Mouse (Mus musculus): ENCODE results near the gene Cntrob. TPM values are rescaled to one million over a fixed set of nuclear protein-coding genes. Genes with fewer than 3 reads are reported as not detected.

Gene Cntrob
- total RNA-seq (2023): 10.1 and 10.6 TPM in 2 replicates

DNA sequence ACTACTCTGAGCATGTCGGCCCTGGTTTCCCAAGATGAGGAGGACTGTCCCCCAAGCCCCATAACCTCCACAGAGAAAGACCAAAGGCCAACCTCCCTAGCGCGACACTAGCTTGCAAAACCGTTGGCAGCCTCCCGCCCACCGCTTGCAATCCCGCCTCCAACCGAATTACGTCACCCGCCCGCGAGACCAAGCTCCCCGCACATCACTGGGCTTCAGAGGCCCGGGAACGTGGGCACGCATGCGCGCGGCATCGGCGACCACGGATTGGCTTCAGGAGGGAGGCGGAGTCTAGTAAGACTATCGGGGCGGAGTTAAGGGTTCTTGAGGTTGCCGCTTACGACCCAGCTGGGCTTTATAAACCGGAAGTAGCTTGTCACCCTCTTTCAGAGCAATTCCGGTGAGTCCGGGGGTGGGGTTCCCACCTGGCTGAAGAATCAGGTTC is at the start of gene Cntrob, which contains the start of gene Trappc1:
Cntrob (minus strand) TSS at position 109 of the 445 bp plus-strand sequence.
Trappc1 (plus strand) TSS at position 314 of the 445 bp plus-strand sequence.

DNA sequence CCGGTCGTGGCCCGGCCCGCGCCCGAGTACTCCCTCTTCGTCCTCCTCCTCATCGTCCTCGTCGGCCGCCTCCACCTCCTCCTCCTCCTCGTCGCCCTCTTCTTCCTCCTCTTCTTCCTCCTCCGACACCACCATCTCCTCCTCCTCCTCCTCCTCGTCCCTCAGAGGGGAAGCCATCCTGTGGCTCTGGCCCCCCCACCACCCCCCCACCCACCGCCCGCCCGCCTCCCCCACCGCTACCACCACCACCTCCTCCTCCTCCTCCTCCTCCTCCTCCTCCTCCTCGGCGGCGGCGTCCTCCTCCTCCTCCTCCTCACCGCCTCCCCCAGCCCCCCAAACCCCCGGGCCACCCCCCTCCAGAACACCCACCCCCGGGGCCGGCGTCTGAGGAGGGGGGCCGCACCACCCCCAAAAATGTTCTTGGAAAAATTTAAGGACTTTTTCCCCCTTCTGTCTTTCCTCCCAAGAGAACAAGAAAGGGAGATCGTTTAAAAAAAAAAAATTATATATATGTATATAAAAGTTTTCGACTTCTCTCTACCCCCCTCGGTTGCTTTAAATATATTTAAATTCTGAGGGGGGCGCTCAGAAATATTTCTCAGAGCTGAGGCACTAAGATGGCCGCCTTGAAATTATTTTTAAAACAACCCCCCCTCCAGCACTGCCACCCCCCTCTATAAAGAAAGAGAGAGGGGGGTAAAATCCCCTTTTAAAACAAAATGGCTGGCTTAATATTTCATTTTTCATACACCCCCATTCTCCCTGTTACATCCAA is 45.8 kb upstream of the Cntrob start, which contains the start of gene Chd3:
Chd3 (minus strand) TSS at position 192 of the 775 bp plus-strand sequence.

DNA sequence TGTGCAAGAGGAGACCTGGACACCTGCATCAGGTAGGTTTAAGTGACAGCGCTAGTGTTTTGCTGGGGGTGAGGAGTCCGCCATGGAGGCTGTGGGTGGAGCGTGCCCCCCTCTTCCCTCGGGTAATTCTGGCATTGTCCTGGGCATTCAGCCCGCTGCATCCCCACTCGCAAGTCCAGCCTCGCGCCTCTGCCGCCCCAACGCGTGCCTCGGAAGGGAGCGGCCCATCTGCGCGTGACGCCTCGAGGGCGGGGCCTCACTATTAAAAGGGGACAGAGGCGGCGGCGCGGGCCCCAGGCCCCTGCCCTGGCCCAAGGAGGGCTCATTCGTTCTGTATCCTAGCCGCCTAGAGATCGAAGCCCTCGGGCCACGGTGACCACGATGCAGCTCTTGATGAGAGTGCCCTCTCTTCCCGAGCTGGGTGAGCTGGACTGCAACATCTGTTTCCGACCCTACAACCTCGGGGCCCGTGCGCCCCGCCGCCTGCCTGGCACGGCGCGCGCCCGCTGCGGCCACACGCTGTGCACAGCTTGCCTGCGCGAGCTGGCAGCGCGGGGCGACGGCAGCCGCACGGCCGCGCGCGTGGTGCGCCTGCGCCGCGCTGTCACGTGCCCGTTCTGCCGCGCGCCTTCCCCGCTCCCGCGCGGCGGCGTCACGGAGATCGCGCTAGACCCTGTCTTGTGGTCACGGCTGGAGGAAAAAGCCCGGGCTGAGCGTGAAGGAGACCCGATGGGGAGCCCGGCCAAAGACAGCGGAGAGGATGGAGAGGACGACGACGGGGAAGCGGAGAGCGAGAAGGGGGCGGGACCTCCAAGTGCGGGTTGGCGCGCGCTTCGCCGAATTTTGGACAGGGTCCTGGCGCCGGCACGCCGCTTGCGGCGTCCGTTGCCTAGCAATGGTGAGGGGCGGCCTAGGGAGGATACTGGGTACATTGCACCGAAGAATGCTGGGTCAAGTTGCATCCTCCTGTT is 16.9 kb upstream of the Cntrob start, which contains the start of gene Rnf227:
Rnf227 (plus strand) TSS at position 301 of the 971 bp plus-strand sequence.

DNA sequence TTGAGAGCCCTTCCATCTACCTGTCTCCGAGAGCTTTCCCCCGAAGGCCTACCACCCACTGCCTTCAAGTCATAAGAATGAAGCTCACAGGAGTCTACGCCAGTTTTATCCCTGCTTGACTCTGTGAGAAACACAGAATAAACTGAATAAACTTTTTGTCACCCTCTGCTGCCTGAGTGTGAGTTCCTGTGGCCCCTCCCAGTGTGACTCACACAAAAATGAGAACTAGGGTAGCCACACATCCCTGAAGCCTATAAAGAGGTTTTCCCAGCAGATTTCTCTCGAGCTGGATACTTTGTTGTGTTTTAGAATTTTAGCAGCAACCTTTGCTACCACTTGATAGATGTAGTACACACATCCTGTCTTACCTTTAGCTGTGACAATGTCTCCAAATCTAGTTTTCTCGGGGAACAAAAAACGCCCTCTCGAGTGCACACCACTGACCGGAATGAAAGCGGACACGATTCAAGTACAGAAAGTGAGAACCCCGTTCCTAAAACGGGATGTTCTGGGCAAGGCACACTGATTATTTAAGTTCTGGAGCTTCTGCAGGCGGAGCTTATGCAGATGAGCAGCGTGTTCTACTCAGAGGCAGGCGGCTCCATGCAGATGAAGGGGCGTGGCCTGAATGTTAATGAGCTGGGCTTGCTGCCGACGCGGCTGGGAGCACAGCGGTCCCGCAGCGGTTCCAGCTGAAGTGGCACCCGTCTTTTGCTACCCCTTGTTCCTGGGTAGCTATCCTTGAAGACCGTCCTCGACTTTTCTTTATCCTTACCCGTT is 2.2 kb upstream of the Cntrob start, which contains the start of gene Kcnab3:
Kcnab3 (plus strand) TSS at position 631 of the 780 bp plus-strand sequence.

Other genes starting within 250 kb of the Cntrob start
- 204 and 249 TPM in 2 replicates for gene Vamp2, start 235.3 kb downstream of the Cntrob start, total RNA-seq (2023)
- gene Per1, start 228.6 kb downstream of the Cntrob start, total RNA-seq (2023): 481 and 552 TPM in 2 replicates
- not detected in 2 replicates for gene Hes7, start 203.4 kb downstream of the Cntrob start, total RNA-seq (2023)
- gene 9130213A22Rik, start 201.2 kb downstream of the Cntrob start, total RNA-seq (2023): not detected in 2 replicates
- gene Aloxe3, start 197.9 kb downstream of the Cntrob start, total RNA-seq (2023): not detected in 2 replicates
- gene Alox12b, start 166.8 kb downstream of the Cntrob start, total RNA-seq (2023): not detected in 2 replicates
- 0.13 TPM in 1 of 2 replicates, not detected in the other for gene Alox8, start 125.9 kb downstream of the Cntrob start, total RNA-seq (2023)
- gene Gucy2e, start 86.7 kb downstream of the Cntrob start, total RNA-seq (2023): not detected in 2 replicates
- 39.8 and 44.7 TPM in 2 replicates for gene Trappc1, start 205 bp upstream of the Cntrob start, total RNA-seq (2023)
- gene Kcnab3, start 2.5 kb upstream of the Cntrob start, total RNA-seq (2023): 0.52 TPM in 1 of 2 replicates, not detected in the other
- 0.66 and 0.93 TPM in 2 replicates for gene Rnf227, start 16.7 kb upstream of the Cntrob start, total RNA-seq (2023)
- gene Chd3, start 45.6 kb upstream of the Cntrob start, total RNA-seq (2023): 11.1 and 13.1 TPM in 2 replicates
- 20.3 and 25.1 TPM in 2 replicates for gene Naa38, start 71.7 kb upstream of the Cntrob start, total RNA-seq (2023)
- gene Cyb5d1, start 71.9 kb upstream of the Cntrob start, total RNA-seq (2023): 27.9 and 30.6 TPM in 2 replicates
- gene Tmem88, start 74.5 kb upstream of the Cntrob start, total RNA-seq (2023): 3.1 and 3.2 TPM in 2 replicates
- 256 and 289 TPM in 2 replicates for gene Kdm6b, start 89.9 kb upstream of the Cntrob start, total RNA-seq (2023)
- gene Dnah2, start 225.3 kb upstream of the Cntrob start, total RNA-seq (2023): 2.1 and 6.3 TPM in 2 replicates
- gene Efnb3, start 236.4 kb upstream of the Cntrob start, total RNA-seq (2023): 0.23 and 0.28 TPM in 2 replicates

Data from neutrophil, adult 65 days (primary cell).